Mouse (Mus musculus) MEL (cell line): Measurements from ENCODE around the gene Trim56. TPM values are rescaled to one million over a fixed set of nuclear protein-coding genes. Genes with fewer than 3 reads are reported as not detected.
A peak's percentile ranks its signal among the peaks of the same experiment; 100 is the strongest.

Experiments used
- DNase-seq: peaks from one replicate; pipeline ENCODE4 v3.0.0; 2011; ENCODE audit warnings: low read depth, low spot score
- H3K27ac ChIP-seq: 2 replicates; pipeline ENCODE4 v1.5.1; 2012; ENCODE audit warnings: low read depth, mild to moderate bottlenecking, control low read depth, low read length, moderate library complexity; ENCODE audit not compliant: control insufficient read depth
- H3K27me3 ChIP-seq, 2 experiments: fragments of 150-350 bp in 1 of 2; sonication (generic) in 1 of 2; 2 replicates each; pipeline ENCODE4 v1.6.1; 2012; ENCODE audit warnings: low read length in 2 of 2, mild to moderate bottlenecking in 2 of 2, improper control_type of control experiment in 1 of 2, moderate library complexity in 1 of 2; ENCODE audit not compliant: insufficient read depth in 2 of 2, control insufficient read depth in 1 of 2
- H3K36me3 ChIP-seq, 2 experiments: 2 replicates each; pipeline ENCODE4 v1.6.1; 2012 to 2014; ENCODE audit warnings: low read length in 2 of 2, improper control_type of control experiment in 1 of 2, inconsistent platforms in 1 of 2, mild to moderate bottlenecking in 1 of 2; ENCODE audit not compliant: insufficient read depth in 2 of 2, control insufficient read depth in 1 of 2
- H3K4me1 ChIP-seq, 2 experiments: fragments of 150-350 bp in 1 of 2; sonication (generic) in 1 of 2; 2 replicates each; pipeline ENCODE4 v1.6.1; 2012; ENCODE audit warnings: low read length in 2 of 2, improper control_type of control experiment in 1 of 2, mild to moderate bottlenecking in 1 of 2; ENCODE audit not compliant: insufficient read depth in 2 of 2, control insufficient read depth in 1 of 2
- H3K4me3 ChIP-seq, 2 experiments: fragments of 150-350 bp in 1 of 2; sonication (generic) in 1 of 2; 2 replicates each; pipeline ENCODE4 v1.5.1; 2012; ENCODE audit warnings: low read depth in 2 of 2, low read length in 2 of 2, mild to moderate bottlenecking in 2 of 2, moderate library complexity in 2 of 2, control low read depth in 1 of 2, improper control_type of control experiment in 1 of 2; ENCODE audit not compliant: control insufficient read depth in 1 of 2, insufficient read depth in 1 of 2
- H3K79me2 ChIP-seq: 2 replicates; pipeline ENCODE4 v1.6.1; 2012; ENCODE audit warnings: mild to moderate bottlenecking, low read length, moderate library complexity; ENCODE audit not compliant: control insufficient read depth, poor library complexity, insufficient read depth
- H3K9ac ChIP-seq: 2 replicates; pipeline ENCODE4 v1.6.1; 2012; ENCODE audit warnings: low read depth, mild to moderate bottlenecking, control low read depth, low read length, moderate library complexity; ENCODE audit not compliant: control insufficient read depth, poor library complexity, severe bottlenecking
- H3K9me3 ChIP-seq: fragments of 150-350 bp; sonication (generic); replicated peaks from 2 replicates; pipeline ENCODE4 v1.6.1; 2012; ENCODE audit warnings: mild to moderate bottlenecking, low read length, improper control_type of control experiment, moderate library complexity; ENCODE audit not compliant: insufficient read depth
- CHD1 ChIP-seq: IDR thresholded peaks from 2 replicates; pipeline ENCODE4 v1.6.1; 2012; ENCODE audit warnings: low read depth, mild to moderate bottlenecking, inconsistent platforms, low read length, improper control_type of control experiment
- CHD2 ChIP-seq: IDR thresholded peaks from 2 replicates; pipeline ENCODE4 v1.6.1; 2011; ENCODE audit warnings: low read length, improper control_type of control experiment
- CTCF ChIP-seq, 3 experiments: IDR thresholded peaks in 2 of 3; conservative IDR thresholded peaks in 1 of 3; 2 replicates each; pipeline ENCODE4 v1.5.1; 2011 to 2012; ENCODE audit warnings: low read length in 3 of 3, low read depth in 2 of 3, mild to moderate bottlenecking in 2 of 3, improper control_type of control experiment in 1 of 3, inconsistent platforms in 1 of 3, mixed read lengths in 1 of 3, moderate library complexity in 1 of 3; ENCODE audit not compliant: control insufficient read depth in 1 of 3, insufficient read depth in 1 of 3, poor library complexity in 1 of 3, severe bottlenecking in 1 of 3
- EP300 ChIP-seq, 2 experiments: IDR thresholded peaks; 2 replicates each; pipeline ENCODE4 v1.6.1; 2011; ENCODE audit warnings: improper control_type of control experiment in 2 of 2, low read length in 2 of 2, low read depth in 1 of 2, mild to moderate bottlenecking in 1 of 2
- ETS1 ChIP-seq: IDR thresholded peaks from 2 replicates; pipeline ENCODE4 v1.6.1; 2012; ENCODE audit warnings: low read depth, mild to moderate bottlenecking, inconsistent platforms, low read length, improper control_type of control experiment, moderate library complexity
- GABPA ChIP-seq: IDR thresholded peaks from 2 replicates; pipeline ENCODE4 v1.6.1; 2012; ENCODE audit warnings: low read depth, mild to moderate bottlenecking, inconsistent platforms, low read length, improper control_type of control experiment, moderate library complexity
- GATA1 ChIP-seq: IDR thresholded peaks from 2 replicates; pipeline ENCODE4 v1.6.1; 2011; ENCODE audit warnings: low read depth, low read length, improper control_type of control experiment
- HCFC1 ChIP-seq: IDR thresholded peaks from 2 replicates; pipeline ENCODE4 v1.6.1; 2012; ENCODE audit warnings: low read depth, mild to moderate bottlenecking, inconsistent platforms, low read length, improper control_type of control experiment, moderate library complexity
- JUND ChIP-seq: IDR thresholded peaks from 2 replicates; pipeline ENCODE4 v1.6.1; 2011; ENCODE audit warnings: low read depth, mild to moderate bottlenecking, improper control_type of control experiment, low read length
- MAX ChIP-seq: IDR thresholded peaks from 2 replicates; pipeline ENCODE4 v1.6.1; 2011; ENCODE audit warnings: low read length, improper control_type of control experiment
- MAZ ChIP-seq: IDR thresholded peaks from 2 replicates; pipeline ENCODE4 v1.6.1; 2012; ENCODE audit warnings: low read depth, mild to moderate bottlenecking, inconsistent platforms, low read length, improper control_type of control experiment
- MYC ChIP-seq: IDR thresholded peaks from 2 replicates; pipeline ENCODE4 v1.6.1; 2011; ENCODE audit warnings: low read depth, mild to moderate bottlenecking, low read length, improper control_type of control experiment, moderate library complexity
- NELFE ChIP-seq: IDR thresholded peaks from 2 replicates; pipeline ENCODE4 v1.6.1; 2011; ENCODE audit warnings: low read depth, low read length, improper control_type of control experiment
- NRF1 ChIP-seq: IDR thresholded peaks from 2 replicates; pipeline ENCODE4 v1.6.1; 2014; ENCODE audit warnings: low read depth, mild to moderate bottlenecking, inconsistent platforms, low read length, improper control_type of control experiment, moderate library complexity; ENCODE audit not compliant: poor library complexity, insufficient read depth, severe bottlenecking
- POLR2A ChIP-seq, 2 experiments: IDR thresholded peaks; 2 replicates each; pipeline ENCODE4 v1.6.1; 2011 to 2012; ENCODE audit warnings: low read length in 2 of 2, mild to moderate bottlenecking in 2 of 2, control low read depth in 1 of 2, improper control_type of control experiment in 1 of 2, low read depth in 1 of 2, moderate library complexity in 1 of 2; ENCODE audit not compliant: control insufficient read depth in 1 of 2, insufficient read depth in 1 of 2, poor library complexity in 1 of 2
- POLR2AphosphoS2 ChIP-seq: IDR thresholded peaks from 2 replicates; pipeline ENCODE4 v1.6.1; 2011; ENCODE audit warnings: low read length, improper control_type of control experiment
- POLR2AphosphoS5 ChIP-seq: IDR thresholded peaks from 2 replicates; pipeline ENCODE4 v1.6.1; 2012; ENCODE audit warnings: low read depth, borderline replicate concordance, mild to moderate bottlenecking, inconsistent platforms, low read length, moderate library complexity, mixed read lengths
- RCOR1 ChIP-seq: IDR thresholded peaks from 2 replicates; pipeline ENCODE4 v1.6.1; 2012; ENCODE audit warnings: low read depth, mild to moderate bottlenecking, inconsistent platforms, low read length, improper control_type of control experiment
- SMC3 ChIP-seq: IDR thresholded peaks from 2 replicates; pipeline ENCODE4 v1.6.1; 2011; ENCODE audit warnings: low read depth, low read length, improper control_type of control experiment
- TAL1 ChIP-seq: IDR thresholded peaks from 2 replicates; pipeline ENCODE4 v1.6.1; 2012; ENCODE audit warnings: mild to moderate bottlenecking, inconsistent platforms, low read length, moderate library complexity, mixed read lengths
- TBP ChIP-seq: IDR thresholded peaks from 2 replicates; pipeline ENCODE4 v1.8.0; 2011; ENCODE audit warnings: low read depth, low read length, improper control_type of control experiment
- TCF12 ChIP-seq: IDR thresholded peaks from 2 replicates; pipeline ENCODE4 v1.6.1; 2014; ENCODE audit warnings: low read depth, mild to moderate bottlenecking, inconsistent platforms, low read length, improper control_type of control experiment, moderate library complexity
- USF1 ChIP-seq: IDR thresholded peaks from 2 replicates; pipeline ENCODE4 v1.6.1; 2014; ENCODE audit warnings: low read depth, mild to moderate bottlenecking, inconsistent platforms, low read length, improper control_type of control experiment, moderate library complexity
- ZC3H11A ChIP-seq: IDR thresholded peaks from 2 replicates; pipeline ENCODE4 v1.6.1; 2012; ENCODE audit warnings: low read depth, mild to moderate bottlenecking, inconsistent platforms, low read length, improper control_type of control experiment
- ZKSCAN1 ChIP-seq: IDR thresholded peaks from 2 replicates; pipeline ENCODE4 v1.6.1; 2012; ENCODE audit warnings: low read depth, mild to moderate bottlenecking, inconsistent platforms, low read length, improper control_type of control experiment, moderate library complexity
- ZMIZ1 ChIP-seq: IDR thresholded peaks from 2 replicates; pipeline ENCODE4 v1.6.1; 2012; ENCODE audit warnings: low read depth, mild to moderate bottlenecking, inconsistent platforms, low read length, improper control_type of control experiment, moderate library complexity
- ZNF384 ChIP-seq: IDR thresholded peaks from 2 replicates; pipeline ENCODE4 v1.6.1; 2012; ENCODE audit warnings: low read depth, mild to moderate bottlenecking, inconsistent platforms, low read length, improper control_type of control experiment
- polyA plus RNA-seq, 2 experiments: library from polyadenylated mRNA; stranded (reverse) in 1 of 2; unstranded in 1 of 2; fragments of >175 nt in 1 of 2; fragments of >200 nt in 1 of 2; gene quantifications; 2 replicates each; pipeline versions ENCODE4 v1.2.1 to v1.2.4; 2012; ENCODE audit warnings: low replicate concordance in 2 of 2, low read depth in 1 of 2; ENCODE audit not compliant: insufficient read length in 2 of 2, insufficient read depth in 1 of 2, missing spikeins in 1 of 2
- total RNA-seq: library from RNA; depleted of rRNA; stranded (reverse); fragments of 300-350 nt; gene quantifications from 2 replicates; pipeline ENCODE4 v1.2.3, GENCODE M21; 2012

Trim56 gene
- total and polyA plus RNA-seq, 3 experiments: 21.8 to 75.8 (median 22.8) TPM

DNA sequence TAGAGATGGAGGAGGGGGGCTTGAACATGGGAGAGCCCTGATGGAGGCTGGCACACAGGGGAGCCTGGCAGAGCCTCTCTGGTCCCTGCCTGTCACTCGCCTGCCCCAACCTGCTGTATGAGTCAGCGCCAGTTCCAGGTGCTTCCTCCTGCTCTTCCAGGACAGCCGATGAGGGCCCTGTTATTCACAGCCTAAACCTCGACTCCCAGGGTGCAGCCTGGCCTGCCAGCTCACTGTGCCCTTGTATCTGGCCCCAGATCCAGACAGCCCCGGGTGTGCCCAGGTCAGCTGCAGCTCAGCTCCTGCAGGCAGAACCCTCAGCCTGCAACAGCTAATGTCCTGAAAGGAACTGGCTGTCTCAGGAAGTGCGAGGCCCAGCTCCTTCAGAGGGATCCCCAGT, 24.4 kb downstream of the Trim56 start:
- Histone ChIP-seq H3K79me2 (no peaks in the 10 kb centered on the region), H3K9ac (no peak overlapping the region), H3K27ac (no peak overlapping the region), H3K9me3 (no peaks in the 10 kb centered on the region), H3K27me3 (no peaks in the 10 kb centered on the region), H3K36me3 (no peaks in the 10 kb centered on the region), H3K4me3 (no peak overlapping the region), H3K4me1 (peaks cover 7 to 15% of the 10 kb centered on the region in 2 experiments)
- TF ChIP-seq POLR2AphosphoS5: no peak
- TF ChIP-seq USF1: no peak
- no peak for TF ChIP-seq MAX
- no peak for TF ChIP-seq TAL1
- no peak for TF ChIP-seq HCFC1
- no peak for TF ChIP-seq ZNF384
- no peak for TF ChIP-seq POLR2A (IDR thresholded peaks at IDR 0.05; ENCODE audit: control insufficient read depth in 1 of 2, insufficient read depth in 1 of 2, low read depth in 1 of 2, low read length in 2 of 2, poor library complexity in 1 of 2)
- TF ChIP-seq SMC3: no peak
- no peak for TF ChIP-seq ZMIZ1
- TF ChIP-seq EP300 (IDR thresholded peaks at IDR 0.05; ENCODE audit: low read depth in 1 of 2, low read length in 2 of 2): no peak
- TF ChIP-seq TBP: no peak
- no peak for DNase-seq

DNA sequence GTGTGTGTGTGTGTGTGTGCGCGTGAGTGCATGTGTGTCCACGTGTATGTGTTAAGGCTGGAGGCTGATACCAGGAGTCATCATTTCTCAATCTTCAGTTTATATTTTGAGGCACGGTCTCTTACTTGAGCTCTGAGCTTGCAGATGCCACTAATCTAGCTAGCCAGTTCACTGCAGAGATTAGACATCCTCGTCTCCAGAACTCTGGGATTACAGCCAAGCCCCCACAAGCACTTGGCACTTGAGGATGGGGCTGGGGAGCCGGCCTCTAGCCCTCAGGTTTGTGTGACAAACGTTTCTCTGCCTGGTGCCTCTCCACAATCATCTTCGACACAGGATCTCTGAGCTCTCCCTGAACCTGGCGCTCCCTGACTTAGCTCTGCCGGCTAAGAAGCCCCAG, 25.1 kb downstream of the Trim56 start:
- no peak overlapping the region for H3K27ac ChIP-seq
- no peaks in the 10 kb centered on the region for H3K36me3 ChIP-seq
- TF ChIP-seq POLR2AphosphoS2 (no peak), GABPA (no peak), RCOR1 (peak; percentile 69), TCF12 (no peak), ETS1 (0 out of 2 replicates have a peak, but pooled peaks have one; percentile 24), ZKSCAN1 (no peak), GATA1 (0 out of 2 replicates have a peak, but pooled peaks have one; percentile 20), ZC3H11A (no peak), CTCF (IDR thresholded peaks at IDR 0.05 in 2 of 3, conservative IDR thresholded peaks at IDR 0.05 in 1 of 3; ENCODE audit: control insufficient read depth in 1 of 3, insufficient read depth in 1 of 3, low read depth in 2 of 3, low read length in 3 of 3, poor library complexity in 1 of 3, severe bottlenecking in 1 of 3) (no peak), NRF1 (no peak), EP300 (IDR thresholded peaks at IDR 0.05; ENCODE audit: low read depth in 1 of 2, low read length in 2 of 2) (peak in 1 of 2 experiments; percentile 31; a peak in 2 of 4 replicates), JUND (no peak), MYC (no peak), CHD1 (no peak), CHD2 (no peak), ZNF384 (no peak), MAZ (no peak), NELFE (no peak), HCFC1 (no peak), SMC3 (no peak)
- TF ChIP-seq, all 39 proteins: peak for 4
- Histone ChIP-seq H3K4me3 (no peak overlapping the region), H3K4me1 (peaks cover 4 to 16% of the 10 kb centered on the region in 2 experiments), H3K79me2 (no peaks in the 10 kb centered on the region), H3K9ac (no peak overlapping the region), H3K27me3 (no peaks in the 10 kb centered on the region), H3K9me3 (no peaks in the 10 kb centered on the region)
- peak; percentile 45 for DNase-seq
